Mouse (Mus musculus): ENCODE data around the gene Nck2.

DNA sequence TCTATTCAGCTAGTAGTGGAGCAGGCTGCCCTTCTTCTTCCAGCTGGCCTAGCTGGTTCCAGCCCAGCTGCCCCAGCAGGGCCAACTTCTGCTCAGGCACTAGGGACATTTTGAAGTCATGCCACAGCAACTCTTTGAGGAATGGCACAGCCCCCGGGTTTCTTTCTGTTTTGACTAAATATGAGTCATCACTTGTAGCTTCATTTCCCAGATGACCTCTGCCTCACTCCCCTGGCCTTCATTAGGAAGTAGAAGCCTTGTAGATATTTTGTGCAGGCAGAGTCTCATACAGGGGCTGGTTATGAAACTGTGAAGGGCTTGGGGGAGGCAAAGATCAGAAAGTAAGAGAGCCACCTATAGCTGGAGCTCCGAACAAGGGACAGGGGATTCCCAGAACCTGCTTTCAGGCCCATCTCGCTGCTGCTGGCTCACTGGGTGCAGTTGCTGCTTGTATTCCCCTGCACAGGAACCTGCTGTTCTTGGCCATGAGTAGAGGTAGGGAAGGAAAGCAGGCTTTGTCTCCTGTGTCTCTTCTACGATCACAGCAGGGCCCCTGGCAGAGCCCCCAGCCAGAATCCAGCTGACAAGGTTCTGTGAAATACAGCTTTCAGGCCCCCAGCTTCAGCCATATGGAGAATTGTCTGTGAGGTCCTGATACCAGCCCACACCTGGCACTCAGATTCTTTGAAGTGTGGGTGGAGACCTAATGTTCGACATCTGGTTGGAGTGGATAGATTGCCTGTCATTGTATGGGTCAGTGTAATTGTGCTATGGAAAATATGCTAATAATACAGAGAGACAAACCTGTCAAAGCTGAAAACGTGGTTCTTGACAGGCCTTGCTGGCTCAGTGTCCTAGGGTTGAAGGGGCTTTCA is 30.4 kb downstream of the Nck2 start:
- TF ChIP-seq EP300 (optimal IDR thresholded peaks at IDR 0.05) = no peak
- no peak for TF ChIP-seq CTCF (IDR thresholded peaks at IDR 0.05; ENCODE audit: low read depth)

All from stomach, postnatal 0 days (tissue).